Mouse (Mus musculus) midbrain, postnatal 0 days (tissue): ENCODE measurements around the gene Map7. TPM values are rescaled to one million over a fixed set of nuclear protein-coding genes. Genes with fewer than 3 reads are reported as not detected.
A peak's percentile ranks its signal among the peaks of the same experiment; 100 is the strongest.

Experiments
- ATAC-seq: fragments of 200-750 bp; cut with Nextera tagmentation; 2 replicates; pipeline ENCODE4 v1.8.0; 2017; ENCODE audit warnings: moderate number of reproducible peaks, mild to moderate bottlenecking, moderate TSS enrichment, moderate library complexity; ENCODE audit not compliant: low FRiP score
- DNase-seq: peaks from one replicate; pipeline ENCODE4 v3.0.0-alpha.2; 2015; ENCODE audit warnings: low spot score
- H3K27ac ChIP-seq: fragments of 300-500 bp; sonication (generic); 2 replicates; pipeline ENCODE4 v1.5.1; 2014; ENCODE audit warnings: low read depth, mild to moderate bottlenecking, low read length, mixed read lengths
- H3K27me3 ChIP-seq: fragments of 300-500 bp; sonication (generic); 2 replicates; pipeline ENCODE4 v1.6.1; 2014; ENCODE audit warnings: low read length, control low read depth, mixed read lengths; ENCODE audit not compliant: insufficient read depth
- H3K36me3 ChIP-seq: fragments of 300-500 bp; sonication (generic); 2 replicates; pipeline ENCODE4 v1.6.1; 2014; ENCODE audit warnings: low read length, control low read depth, mixed read lengths; ENCODE audit not compliant: insufficient read depth
- H3K4me1 ChIP-seq: fragments of 300-500 bp; sonication (generic); 2 replicates; pipeline ENCODE4 v1.6.1; 2014; ENCODE audit warnings: mild to moderate bottlenecking, control low read depth, antibody characterized with exemption, low read length, mixed read lengths; ENCODE audit not compliant: insufficient read depth
- H3K4me2 ChIP-seq: fragments of 300-500 bp; sonication (generic); 2 replicates; pipeline ENCODE4 v1.6.1; 2014; ENCODE audit warnings: low read depth, mild to moderate bottlenecking, low read length, mixed read lengths; ENCODE audit not compliant: poor library complexity, severe bottlenecking
- H3K4me3 ChIP-seq: fragments of 300-500 bp; sonication (generic); 2 replicates; pipeline ENCODE4 v1.5.1; 2014; ENCODE audit warnings: low read depth, mild to moderate bottlenecking, low read length, moderate library complexity
- H3K9ac ChIP-seq: fragments of 300-500 bp; sonication (generic); replicated peaks from 2 replicates; pipeline ENCODE4 v1.6.1; 2014; ENCODE audit warnings: mild to moderate bottlenecking, low read length, moderate library complexity, mixed read lengths; ENCODE audit not compliant: poor library complexity, severe bottlenecking
- H3K9me3 ChIP-seq: fragments of 300-500 bp; sonication (generic); 2 replicates; pipeline ENCODE4 v1.6.1; 2016; ENCODE audit warnings: low read length, control low read depth
- CTCF ChIP-seq: IDR thresholded peaks from 2 replicates; pipeline ENCODE4 v1.5.1; 2016; ENCODE audit warnings: antibody characterized with exemption, mild to moderate bottlenecking
- WGBS: fragments of 180-500 bp; shearing (Covaris S2); extraction: QIAGEN DNeasy Blood & Tissue Kit; methylation state at CpG from one replicate; pipeline ENCODE4 v1.1.7; 2014; 5-methylcytosine and 5-hydroxymethylcytosine counted together
- polyA plus RNA-seq: library from polyadenylated mRNA; unstranded; fragments of >200 nt; fragmentation: Nextera tagmentation; extraction: Ambion mirVana; gene quantifications from 2 replicates; pipeline ENCODE4 v1.2.1, GENCODE M21; 2015
- total RNA-seq: library from RNA; depleted of rRNA; stranded (reverse); fragments of >200 nt; gene quantifications from 2 replicates; pipeline ENCODE4 v1.2.3, GENCODE M21; 2014; rRNA removed

Gene Map7
- total RNA-seq (8.3 and 13.9 TPM in 2 replicates), polyA plus RNA-seq (6.6 and 8.7 TPM in 2 replicates)

DNA sequence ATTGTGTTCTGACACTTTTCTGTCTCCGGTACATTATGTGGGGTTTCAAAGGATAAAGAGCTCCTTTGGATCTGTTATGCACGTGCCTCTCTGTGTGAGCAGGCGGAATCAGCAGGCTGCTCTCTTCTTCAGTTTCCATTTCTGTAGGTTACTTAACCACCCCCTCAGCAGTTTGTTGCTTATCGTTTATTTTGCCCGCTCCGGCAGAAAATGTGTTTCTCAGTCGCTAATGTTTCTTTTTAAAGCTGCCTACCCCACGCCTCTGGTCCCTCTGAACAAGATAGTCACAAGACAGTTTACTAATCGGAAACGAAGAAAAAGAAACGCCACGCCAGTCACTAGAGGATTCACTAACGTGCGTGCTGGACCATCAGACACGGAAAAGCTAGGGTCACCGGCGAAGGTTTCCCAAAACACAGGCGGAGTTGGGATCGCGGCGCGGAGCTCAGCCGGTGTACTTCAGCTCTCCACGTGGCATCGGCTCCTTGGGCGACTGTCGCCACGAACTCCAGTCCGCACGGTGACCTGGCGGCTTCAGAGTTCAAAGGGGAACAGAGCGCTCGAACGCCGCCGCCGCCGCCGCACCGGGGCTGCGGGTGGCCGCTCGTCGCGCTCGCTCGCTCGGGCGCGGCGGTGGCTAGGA, at the start of gene Map7:
TSS of gene Map7 (plus strand) at position 342 of the 643 bp plus-strand sequence.
- Histone ChIP-seq H3K9me3 (no peaks in the 10 kb centered on the region), H3K27me3 (peaks cover 12% of the 10 kb centered on the region), H3K4me2 (peak within 1 kb of the TSS; percentile 92), H3K27ac (0 out of 2 replicates have a peak within 1 kb of the TSS, but pooled peaks have one; percentile 26), H3K4me1 (no peaks in the 10 kb centered on the region), H3K4me3 (peak within 1 kb of the TSS; percentile 76), H3K9ac (peak within 1 kb of the TSS; percentile 63), H3K36me3 (no peaks in the 10 kb centered on the region)
- DNase-seq (no peak), ATAC-seq (no peak)
- no peak for TF ChIP-seq CTCF
- 4% methylated on average over 45 of the region's 51 CpGs for WGBS

DNA sequence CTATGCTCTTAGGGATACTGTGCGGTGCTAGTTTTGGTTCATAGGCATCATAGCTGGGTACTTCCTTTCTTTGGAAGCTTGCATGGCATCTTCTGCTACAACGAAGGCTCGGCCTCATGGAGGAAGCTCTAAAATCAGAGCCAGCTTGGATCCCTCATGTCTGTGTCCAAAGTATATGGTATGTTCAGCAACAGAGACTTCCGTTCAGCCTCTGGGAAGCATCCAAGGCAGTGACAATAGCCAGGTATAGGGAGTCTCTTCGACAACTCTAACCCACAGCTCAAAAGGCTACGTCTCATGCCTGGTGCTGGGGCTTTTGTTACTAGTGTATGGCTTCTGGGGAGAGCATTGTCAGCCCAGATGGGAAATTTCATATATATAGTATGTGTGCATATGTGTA, 46.8 kb upstream of the Map7 start:
- ATAC-seq (no peak), DNase-seq (no peak)
- no peaks in the 10 kb centered on the region for H3K27me3 ChIP-seq
- H3K27ac ChIP-seq, result no peak overlapping the region
- WGBS, result 94% methylated on average over 6 of the region's 6 CpGs
- no peak for TF ChIP-seq CTCF
- no peaks in the 10 kb centered on the region for H3K36me3 ChIP-seq
- no peak overlapping the region for H3K9ac ChIP-seq
- H3K9me3 ChIP-seq, result no peaks in the 10 kb centered on the region
- no peak overlapping the region for H3K4me3 ChIP-seq
- H3K4me2 ChIP-seq, result no peak overlapping the region
- H3K4me1 ChIP-seq, result no peaks in the 10 kb centered on the region

DNA sequence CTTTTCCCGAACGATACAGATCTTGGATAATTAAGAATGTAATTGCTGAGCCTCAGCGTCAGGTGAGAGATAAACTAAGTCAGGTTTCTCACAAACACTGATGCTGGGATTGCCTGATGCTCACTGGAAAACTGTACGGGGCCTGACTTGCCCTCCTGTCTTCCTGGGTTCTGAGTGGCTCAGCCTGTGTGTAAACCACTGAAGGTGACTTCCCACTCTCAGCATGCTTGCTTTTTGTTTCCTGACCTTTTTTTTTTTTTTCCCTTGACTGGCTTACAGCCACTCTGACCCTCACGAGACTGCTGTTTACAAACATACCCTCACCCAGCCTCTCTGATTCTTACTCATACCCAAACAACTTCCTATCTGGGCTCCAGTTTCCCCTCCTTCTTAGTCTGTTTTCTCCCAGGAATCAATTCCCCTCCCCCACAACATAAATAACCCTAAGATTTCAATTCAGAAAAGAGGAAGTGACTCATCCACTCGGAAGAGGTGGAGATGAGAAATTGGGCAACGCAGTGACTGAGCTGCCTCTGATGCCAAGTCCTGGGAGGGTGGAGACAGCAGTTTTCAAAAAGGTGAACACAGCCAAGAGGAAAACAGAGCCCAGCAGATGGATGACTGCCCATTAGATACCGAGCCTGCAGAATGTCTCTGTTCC, 43.9 kb upstream of the Map7 start:
- Histone ChIP-seq H3K27ac (no peak overlapping the region), H3K4me3 (no peak overlapping the region), H3K4me2 (no peak overlapping the region), H3K9ac (no peak overlapping the region), H3K9me3 (no peaks in the 10 kb centered on the region), H3K27me3 (no peaks in the 10 kb centered on the region), H3K36me3 (no peaks in the 10 kb centered on the region), H3K4me1 (no peaks in the 10 kb centered on the region)
- no peak for TF ChIP-seq CTCF
- ATAC-seq, result no peak
- WGBS, result 82% methylated on average over 8 of the region's 8 CpGs
- DNase-seq, result no peak

DNA sequence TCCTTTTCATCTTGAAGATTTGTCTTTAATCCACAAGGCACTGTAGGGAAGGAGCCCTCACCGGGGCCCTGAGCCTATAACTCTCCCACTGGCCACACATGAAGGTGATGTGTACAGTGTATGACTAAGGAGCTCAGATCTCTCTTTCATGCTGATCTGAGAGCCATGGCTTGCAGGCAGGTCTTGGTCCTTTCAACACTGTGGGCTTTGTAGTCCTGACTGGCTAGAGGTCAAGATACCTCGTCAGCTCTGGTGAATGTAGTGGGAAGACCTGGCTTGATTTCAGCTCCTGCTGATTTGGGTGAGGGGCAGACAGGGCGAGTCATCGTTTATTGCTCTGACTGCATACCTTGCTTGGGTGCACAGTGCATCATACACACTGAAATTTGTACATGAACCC, 42.7 kb upstream of the Map7 start:
- Histone ChIP-seq H3K9me3 (no peaks in the 10 kb centered on the region), H3K27me3 (no peaks in the 10 kb centered on the region), H3K4me3 (no peak overlapping the region), H3K27ac (no peak overlapping the region), H3K9ac (no peak overlapping the region), H3K4me1 (no peaks in the 10 kb centered on the region), H3K4me2 (no peak overlapping the region), H3K36me3 (no peaks in the 10 kb centered on the region)
- no peak for ATAC-seq
- WGBS, result 83% methylated on average over 4 of the region's 4 CpGs
- no peak for DNase-seq
- TF ChIP-seq CTCF, result no peak

DNA sequence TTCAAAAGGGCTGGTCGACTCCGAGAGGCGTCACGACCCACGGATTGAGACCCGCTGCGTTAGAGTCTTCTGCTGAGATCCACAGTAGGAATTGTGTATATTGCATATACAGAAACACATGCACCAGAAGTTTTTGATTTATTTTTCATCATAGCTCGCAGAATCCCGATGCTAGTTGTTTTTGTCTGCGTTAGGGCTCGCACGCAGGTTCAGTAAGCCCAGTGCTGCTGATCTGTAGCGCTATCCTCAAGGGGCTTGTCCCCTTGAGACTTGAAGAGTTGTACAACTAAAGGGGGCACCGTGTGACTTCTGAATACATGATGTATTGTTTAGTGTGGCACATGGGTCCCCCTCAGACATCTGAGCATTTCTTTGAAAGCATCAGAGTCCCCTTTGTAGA, 41.2 kb upstream of the Map7 start:
- no peaks in the 10 kb centered on the region for H3K36me3 ChIP-seq
- no peak overlapping the region for H3K4me3 ChIP-seq
- no peak for TF ChIP-seq CTCF
- H3K27ac ChIP-seq, result no peak overlapping the region
- H3K9ac ChIP-seq, result no peak overlapping the region
- H3K27me3 ChIP-seq, result no peaks in the 10 kb centered on the region
- ATAC-seq (no peak), DNase-seq (no peak)
- H3K9me3 ChIP-seq, result no peaks in the 10 kb centered on the region
- H3K4me2 ChIP-seq, result no peak overlapping the region
- whole genome bisulfite sequencing, result 91% methylated on average over 14 of the region's 14 CpGs
- no peaks in the 10 kb centered on the region for H3K4me1 ChIP-seq

DNA sequence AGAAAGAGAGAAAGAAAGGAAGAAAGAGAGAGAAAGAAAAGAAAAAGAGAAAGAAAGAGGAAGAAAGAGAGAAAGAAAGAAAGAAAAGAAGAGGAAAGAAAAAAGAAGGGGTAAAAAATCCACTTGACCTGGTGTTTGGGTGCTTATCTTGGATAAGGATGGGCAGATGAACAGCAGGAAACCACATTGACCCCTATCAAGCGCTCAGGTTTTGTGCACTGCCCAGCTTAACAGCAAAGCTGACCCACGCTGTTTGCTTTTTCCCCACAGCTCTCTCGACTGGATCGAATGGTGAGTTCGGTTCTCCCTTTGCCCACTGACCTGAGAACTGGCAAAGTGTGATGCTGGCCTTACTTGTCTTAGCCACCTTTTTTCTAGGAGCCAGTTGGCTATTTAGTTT, 36.8 kb upstream of the Map7 start:
- WGBS, result 94% methylated on average over 5 of the region's 5 CpGs

More for the DNA sequence above, 36.8 kb upstream of the Map7 start:
- ATAC-seq (no peak), DNase-seq (no peak)
- no peaks in the 10 kb centered on the region for H3K27me3 ChIP-seq
- no peak for TF ChIP-seq CTCF
- H3K27ac ChIP-seq, result no peak overlapping the region
- no peak overlapping the region for H3K4me2 ChIP-seq
- no peaks in the 10 kb centered on the region for H3K36me3 ChIP-seq
- no peak overlapping the region for H3K9ac ChIP-seq
- H3K4me1 ChIP-seq, result no peaks in the 10 kb centered on the region
- no peaks in the 10 kb centered on the region for H3K9me3 ChIP-seq
- no peak overlapping the region for H3K4me3 ChIP-seq
